Mouse (Mus musculus) ES-Bruce4 (cell line): ENCODE measurements around the gene Ggps1.

Experiments
- CTCF ChIP-seq: IDR thresholded peaks from one replicate; pipeline ENCODE4 v1.8.1; 2011; ENCODE audit warnings: low read depth, low read length
- POLR2A ChIP-seq: IDR thresholded peaks from one replicate; pipeline ENCODE4 v1.8.1; 2011; ENCODE audit warnings: low read length; ENCODE audit not compliant: insufficient read depth

- TF ChIP-seq CTCF (no peak), POLR2A (no peak)
Observed at GRCm38 (mm10) chr13:14103026-14103425, 39.7 kb upstream of the Ggps1 start.
